Comparison of ENCODE assay signal across 23 mouse cellular contexts in genomic region chr4:62430678-62431077, GRCm38 (mm10). TPM values are rescaled to one million over a fixed set of nuclear protein-coding genes. Genes with fewer than 3 reads are reported as not detected.
DNase-seq lines count a peak whose midpoint lies in the region; ATAC-seq and TF ChIP-seq lines count a peak whose summit lies in the region.
"Had no signal": no experiment of that assay in that cellular context is flagged by ENCODE, and none has a peak within 500 bp of the region (broad histone marks: within the 10 kb centered on the region; RNA-seq: fewer than 3 reads in every experiment).

No protein-coding gene starts in this region.

- H3K9ac ChIP-seq in liver, embryonic 13.5 days, result no peak overlapping the region
- no peak overlapping the region for H3K9ac ChIP-seq in liver, embryonic 11.5 days (ENCODE audit: low read depth, low read length)
- H3K9ac ChIP-seq in CH12.LX (ENCODE audit: insufficient read depth, low read depth), result no peak overlapping the region
- H3K9ac ChIP-seq: embryonic facial prominence, embryonic 12.5 days; forebrain, embryonic 13.5 days; forebrain, embryonic 15.5 days; forebrain, postnatal 0 days had no signal

- no peaks in the 10 kb centered on the region for H3K9me3 ChIP-seq in liver, embryonic 13.5 days (replicated peaks)
- no peaks in the 10 kb centered on the region for H3K9me3 ChIP-seq in liver, embryonic 11.5 days (ENCODE audit: control insufficient read depth, low read length)
- no peaks in the 10 kb centered on the region for H3K9me3 ChIP-seq in CH12.LX (replicated peaks; ENCODE audit: low read length)
- H3K9me3 ChIP-seq: embryonic facial prominence, embryonic 10.5 days; embryonic facial prominence, embryonic 12.5 days; forebrain, embryonic 13.5 days; forebrain, embryonic 15.5 days had no signal

- TF ChIP-seq EP300 in CH12.LX (IDR thresholded peaks at IDR 0.05; ENCODE audit: low read length), result peak; percentile 34; the same call in 1 of the 2 replicates

- no peak overlapping the region for H3K4me3 ChIP-seq in liver, embryonic 13.5 days (replicated peaks)
- no peak overlapping the region for H3K4me3 ChIP-seq in liver, embryonic 11.5 days (ENCODE audit: low read depth, low read length)
- no peak overlapping the region for H3K4me3 ChIP-seq in CH12.LX (replicated peaks in 1 of 3; ENCODE audit: low read depth in 2 of 3, low read length in 2 of 3, poor library complexity in 1 of 3)
- H3K4me3 ChIP-seq: embryonic facial prominence, embryonic 10.5 days; embryonic facial prominence, embryonic 12.5 days; forebrain, embryonic 13.5 days; forebrain, embryonic 15.5 days had no signal

- peak; percentile 47 for DNase-seq in kidney, adult 9 months
- no peak for DNase-seq in kidney, postnatal 10 days
- DNase-seq in liver, embryonic 13.5 days, result no peak
- no peak for DNase-seq in liver, embryonic 11.5 days (ENCODE audit: low spot score)
- DNase-seq in A20 (ENCODE audit: low read depth, low spot score), result peak; percentile 71
- peak; percentile 31 for DNase-seq in CH12.LX (ENCODE audit: extremely low read depth)
- DNase-seq: adrenal gland, adult 8-10 months; adrenal gland, postnatal 14 days; adrenal gland, postnatal 36 days; B cell, adult 2 months; cerebellum, adult 11-12 months; cerebellum, adult 2 months; cerebellum, adult 9-10 months; cerebellum, postnatal 10 days; cerebellum, postnatal 25 days; forebrain, postnatal 0 days had no signal

- H3K79me2 ChIP-seq in CH12.LX (replicated peaks; ENCODE audit: control insufficient read depth, extremely low read depth, insufficient read depth, poor library complexity, severe bottlenecking), result no peaks in the 10 kb centered on the region

- no peak for ATAC-seq in liver, embryonic 13.5 days (ENCODE audit: low read depth)
- no peak for ATAC-seq in liver, embryonic 11.5 days (replicated peaks; ENCODE audit: low FRiP score)
- ATAC-seq in activated CD4-positive, CD25-positive, alpha-beta regulatory T cell, adult 4 months, result no peak
- ATAC-seq: CD4-positive, CD25-positive, alpha-beta regulatory T cell, adult 4 months; forebrain, embryonic 13.5 days; forebrain, embryonic 15.5 days; forebrain, postnatal 0 days had no signal

- no peaks in the 10 kb centered on the region for H3K27me3 ChIP-seq in liver, embryonic 13.5 days
- no peaks in the 10 kb centered on the region for H3K27me3 ChIP-seq in liver, embryonic 11.5 days (replicated peaks; ENCODE audit: control insufficient read depth, insufficient read depth, low read length)
- H3K27me3 ChIP-seq in CH12.LX (replicated peaks), result no peaks in the 10 kb centered on the region
- H3K27me3 ChIP-seq: embryonic facial prominence, embryonic 12.5 days; forebrain, embryonic 13.5 days; forebrain, embryonic 15.5 days had no signal

- peaks cover 9% of the 10 kb centered on the region for H3K36me3 ChIP-seq in liver, embryonic 13.5 days
- H3K36me3 ChIP-seq in liver, embryonic 11.5 days (ENCODE audit: control insufficient read depth, insufficient read depth, low read length), result no peaks in the 10 kb centered on the region
- peaks cover 7 to 30% of the 10 kb centered on the region in 2 experiments for H3K36me3 ChIP-seq in CH12.LX (replicated peaks in 1 of 2; ENCODE audit: control insufficient read depth in 1 of 2, insufficient read depth in 1 of 2, low read length in 1 of 2)

- peaks cover 16% of the 10 kb centered on the region for H3K4me1 ChIP-seq in liver, embryonic 13.5 days (replicated peaks)
- H3K4me1 ChIP-seq in liver, embryonic 11.5 days (replicated peaks; ENCODE audit: control insufficient read depth, insufficient read depth, low read length), result 0 out of 2 replicates have a peak, but pooled peaks cover 2% of the 10 kb centered on the region
- H3K4me1 ChIP-seq in CH12.LX (ENCODE audit: control insufficient read depth in 1 of 2, insufficient read depth in 2 of 2), result peaks cover 8 to 49% of the 10 kb centered on the region in 2 experiments; a peak in 3 of 4 replicates
- H3K4me1 ChIP-seq: embryonic facial prominence, embryonic 10.5 days; embryonic facial prominence, embryonic 12.5 days; forebrain, embryonic 13.5 days; forebrain, embryonic 15.5 days had no signal

- H3K4me2 ChIP-seq in liver, embryonic 13.5 days, result no peak overlapping the region
- H3K4me2 ChIP-seq in liver, embryonic 11.5 days, result no peak overlapping the region
- H3K4me2 ChIP-seq in CH12.LX (ENCODE audit: insufficient read depth, low read depth, poor library complexity, severe bottlenecking), result no peak overlapping the region
- H3K4me2 ChIP-seq: embryonic facial prominence, embryonic 12.5 days; forebrain, embryonic 13.5 days; forebrain, embryonic 15.5 days had no signal

- dilution Hi-C loops in CH12.LX (cut with MboI; ENCODE audit: extremely low pct_ligation_motif_present, extremely low pct_unique_long_range_greater_than_20kb, low sequenced_read_pairs), result no loop called here

- TF ChIP-seq POLR2A in CH12.LX (IDR thresholded peaks at IDR 0.05; ENCODE audit: low read depth, low read length), result no peak

- H3K27ac ChIP-seq in liver, embryonic 13.5 days, result peak overlapping the region; percentile 40
- no peak overlapping the region for H3K27ac ChIP-seq in liver, embryonic 11.5 days (ENCODE audit: low read depth, low read length)
- H3K27ac ChIP-seq in CH12.LX (ENCODE audit: insufficient read depth, low read depth), result no peak overlapping the region
- H3K27ac ChIP-seq: embryonic facial prominence, embryonic 10.5 days; embryonic facial prominence, embryonic 12.5 days; forebrain, embryonic 13.5 days; forebrain, embryonic 15.5 days had no signal

- no peak for TF ChIP-seq CTCF in CH12.LX (conservative IDR thresholded peaks at IDR 0.05 in 1 of 2, IDR thresholded peaks at IDR 0.05 in 1 of 2; ENCODE audit: low read depth in 2 of 2, low read length in 2 of 2)

- in situ Hi-C loops in CH12.LX (cut with MboI; ENCODE audit: low pct_ligation_motif_present, low pct_unique_long_range_greater_than_20kb, low sequenced_read_pairs), result no loop called here

- TF ChIP-seq RAD21 in CH12.LX (IDR thresholded peaks at IDR 0.05; ENCODE audit: low read depth, low read length), result no peak

TF ChIP-seq in CH12.LX, 34 proteins besides CTCF, POLR2A, EP300 and RAD21 (continues in another document):
- no peak for TF ChIP-seq ELF1 (IDR thresholded peaks at IDR 0.05; ENCODE audit: low read depth, low read length)
- no peak for TF ChIP-seq TCF12 (IDR thresholded peaks at IDR 0.05; ENCODE audit: low read depth, low read length)
- peak; percentile 66; the same call in 1 of the 2 replicates for TF ChIP-seq IRF4 (IDR thresholded peaks at IDR 0.05; ENCODE audit: low read depth, low read length)
- no peak for TF ChIP-seq CHD1 (IDR thresholded peaks at IDR 0.05; ENCODE audit: low read depth, low read length)
- no peak for TF ChIP-seq ZMIZ1 (IDR thresholded peaks at IDR 0.05; ENCODE audit: low read depth, low read length)
- TF ChIP-seq USF1 (IDR thresholded peaks at IDR 0.05; ENCODE audit: low read depth, low read length), result no peak
- TF ChIP-seq BHLHE40 (IDR thresholded peaks at IDR 0.05; ENCODE audit: low read depth, low read length), result no peak
- TF ChIP-seq ZNF384 (IDR thresholded peaks at IDR 0.05; ENCODE audit: low read depth, low read length), result no peak
- no peak for TF ChIP-seq SIN3A (IDR thresholded peaks at IDR 0.05; ENCODE audit: low read length)
- TF ChIP-seq MXI1 (IDR thresholded peaks at IDR 0.05; ENCODE audit: low read depth, low read length), result peak; percentile 48; the same call in 1 of the 2 replicates
- TF ChIP-seq KAT2A (IDR thresholded peaks at IDR 0.05; ENCODE audit: insufficient replicate concordance, low read length), result no peak
- no peak for TF ChIP-seq MAZ (IDR thresholded peaks at IDR 0.05; ENCODE audit: low read depth, low read length)

RNA-seq across cellular contexts. Expression of gene Rnf183, which starts 4.4 kb away (rescaled TPM):
- not detected in 2 replicates for polyA plus RNA-seq in liver, embryonic 13.5 days (2015; fragmentation: Nextera tagmentation; extraction: Ambion mirVana)
- polyA plus RNA-seq in liver, embryonic 11.5 days (2014; fragmentation: Nextera tagmentation; extraction: Ambion mirVana), result not detected in 2 replicates
- total RNA-seq in CH12.LX (2012; rRNA removed) (3.5 and 4.1 TPM in 2 replicates), CH12.LX (2014; rRNA removed) (3.6 and 4.4 TPM in 2 replicates)
- 3.8 and 4.0 TPM in 2 replicates for polyA plus RNA-seq in CH12.LX (2012; ENCODE audit: insufficient read length, low read depth)
- under 1 TPM in 1 of 2 experiments, not detected in 1; 0.44 TPM for polyA plus RNA-seq in activated CD4-positive, CD25-positive, alpha-beta regulatory T cell, adult 4 months (2017; shearing (Covaris generic))
- total RNA-seq: adrenal gland, postnatal 14 days had no signal
- polyA plus RNA-seq: embryonic facial prominence, embryonic 10.5 days; embryonic facial prominence, embryonic 12.5 days; forebrain, embryonic 11.5 days; forebrain, embryonic 13.5 days had no signal

RNA-seq across cellular contexts. Expression of gene Prpf4, which starts 22.1 kb away (rescaled TPM):
- polyA plus RNA-seq in liver, embryonic 13.5 days (2015; fragmentation: Nextera tagmentation; extraction: Ambion mirVana), result 13.1 and 15.2 TPM in 2 replicates
- polyA plus RNA-seq in liver, embryonic 11.5 days (2014; fragmentation: Nextera tagmentation; extraction: Ambion mirVana), result 30.7 and 30.8 TPM in 2 replicates
- 18.1 and 22.5 TPM in 2 replicates for total RNA-seq in CH12.LX (2012; rRNA removed)
- total RNA-seq in CH12.LX (2014; rRNA removed), result 33.5 and 33.9 TPM in 2 replicates
- polyA plus RNA-seq in CH12.LX (2012; ENCODE audit: insufficient read length, low read depth), result 31.6 and 33.7 TPM in 2 replicates
- polyA plus RNA-seq in activated CD4-positive, CD25-positive, alpha-beta regulatory T cell, adult 4 months (2017; shearing (Covaris generic)), result 10 to 100 TPM; 16.4 to 17.5 TPM

RNA-seq across cellular contexts. Expression of gene Cdc26, which starts 22.2 kb away (rescaled TPM):
- polyA plus RNA-seq in liver, embryonic 13.5 days (2015; fragmentation: Nextera tagmentation; extraction: Ambion mirVana), result 77.7 and 97.1 TPM in 2 replicates
- polyA plus RNA-seq in liver, embryonic 11.5 days (2014; fragmentation: Nextera tagmentation; extraction: Ambion mirVana), result 155 and 156 TPM in 2 replicates
- total RNA-seq in CH12.LX (2012; rRNA removed) (78.2 and 103 TPM in 2 replicates), CH12.LX (2014; rRNA removed) (256 and 258 TPM in 2 replicates)
- polyA plus RNA-seq in CH12.LX (2012; ENCODE audit: insufficient read length, low read depth), result 105 and 125 TPM in 2 replicates
- 10 to 100 TPM; 66.2 to 78.3 TPM for polyA plus RNA-seq in activated CD4-positive, CD25-positive, alpha-beta regulatory T cell, adult 4 months (2017; shearing (Covaris generic))

RNA-seq across cellular contexts. Expression of gene Wdr31, which starts 40.0 kb away (rescaled TPM):
- 1.6 and 2.1 TPM in 2 replicates for polyA plus RNA-seq in liver, embryonic 13.5 days (2015; fragmentation: Nextera tagmentation; extraction: Ambion mirVana)
- 5.2 and 5.3 TPM in 2 replicates for polyA plus RNA-seq in liver, embryonic 11.5 days (2014; fragmentation: Nextera tagmentation; extraction: Ambion mirVana)
- total RNA-seq in CH12.LX (2012; rRNA removed), result 4.4 and 5.0 TPM in 2 replicates
- 3.0 and 3.4 TPM in 2 replicates for total RNA-seq in CH12.LX (2014; rRNA removed)
- polyA plus RNA-seq in CH12.LX (2012; ENCODE audit: insufficient read length, low read depth), result 3.8 and 4.7 TPM in 2 replicates
- under 1 TPM in 1 of 2 experiments, not detected in 1; 0.33 TPM for polyA plus RNA-seq in activated CD4-positive, CD25-positive, alpha-beta regulatory T cell, adult 4 months (2017; shearing (Covaris generic))

RNA-seq across cellular contexts. Expression of gene Bspry, which starts 49.2 kb away (rescaled TPM):
- 0.20 and 0.34 TPM in 2 replicates for polyA plus RNA-seq in liver, embryonic 13.5 days (2015; fragmentation: Nextera tagmentation; extraction: Ambion mirVana)
- 0.48 and 0.99 TPM in 2 replicates for polyA plus RNA-seq in liver, embryonic 11.5 days (2014; fragmentation: Nextera tagmentation; extraction: Ambion mirVana)
- total RNA-seq in CH12.LX (2012; rRNA removed) (1.1 and 1.2 TPM in 2 replicates), CH12.LX (2014; rRNA removed) (0.86 and 0.95 TPM in 2 replicates)
- polyA plus RNA-seq in CH12.LX (2012; ENCODE audit: insufficient read length, low read depth), result 0.53 and 1.2 TPM in 2 replicates
- 1 to 10 TPM; 1.0 to 2.1 TPM for polyA plus RNA-seq in activated CD4-positive, CD25-positive, alpha-beta regulatory T cell, adult 4 months (2017; shearing (Covaris generic))

Comparison
In these comparisons a context has a peak if more than half of its experiments do, and no peak if none do; other contexts are left out.
1. DNase-seq: peak in kidney, adult 9 months (single experiment), A20 (single experiment) and CH12.LX (single experiment); none in kidney, postnatal 10 days (single experiment), liver, embryonic 13.5 days (single experiment) and liver, embryonic 11.5 days (single experiment).